Mouse (Mus musculus): ENCODE data around the gene Nrip2.
"Not testable (repeated sequence)": the region's sequence is repeated elsewhere in the genome, so short reads cannot be mapped to it uniquely, and the experiment has no call there.

Gene Nrip2

GRCm38 (mm10) chr6:128398996-128399395, at the start of gene Nrip2:
Gene Nrip2 (plus strand): TSS chr6:128399296.
- no peak for DNase-seq

- DNase-seq, result no peak
These were observed 49.4 kb upstream of the Nrip2 start for GRCm38 (mm10) chr6:128349711-128350110.

GRCm38 (mm10) chr6:128354140-128354539, 45.0 kb upstream of the Nrip2 start:
- DNase-seq, result no peak

- DNase-seq, result peak; percentile 60 to 62
These were observed 43.9 kb upstream of the Nrip2 start for GRCm38 (mm10) chr6:128355201-128355681.

- peak; percentile 99 to 100 for DNase-seq
These were observed 43.2 kb upstream of the Nrip2 start, which contains the start of gene Tulp3 for GRCm38 (mm10) chr6:128355726-128356416. Gene Tulp3 (minus strand): TSS chr6:128355851.

- DNase-seq, result peak; percentile 86
These were observed 40.1 kb upstream of the Nrip2 start for GRCm38 (mm10) chr6:128358999-128359398.

- no peak for DNase-seq
These were observed 37.2 kb upstream of the Nrip2 start for GRCm38 (mm10) chr6:128361901-128362300.

- DNase-seq, result peak; percentile 89 to 90
These were observed 36.6 kb upstream of the Nrip2 start, which contains the start of the genes Rhno1 and Foxm1 for GRCm38 (mm10) chr6:128362381-128363006. Gene Rhno1 (minus strand): TSS chr6:128362911. Gene Foxm1 (plus strand): TSS chr6:128362967.

GRCm38 (mm10) chr6:128363007-128363825, 35.9 kb upstream of the Nrip2 start:
- DNase-seq, result no peak

GRCm38 (mm10) chr6:128364721-128365120, 34.4 kb upstream of the Nrip2 start:
- DNase-seq, result no peak

GRCm38 (mm10) chr6:128366466-128366865, 32.6 kb upstream of the Nrip2 start:
- no peak for DNase-seq

- DNase-seq, result peak; percentile 31 to 32
These were observed 29.1 kb upstream of the Nrip2 start for GRCm38 (mm10) chr6:128370040-128370439.

GRCm38 (mm10) chr6:128375192-128375591, 23.9 kb upstream of the Nrip2 start, which contains the start of the genes Tex52 and Gm44596:
Gene Tex52 (plus strand): TSS chr6:128375456.
Gene Gm44596 (plus strand): TSS chr6:128375503.
- no peak for DNase-seq

DNA sequence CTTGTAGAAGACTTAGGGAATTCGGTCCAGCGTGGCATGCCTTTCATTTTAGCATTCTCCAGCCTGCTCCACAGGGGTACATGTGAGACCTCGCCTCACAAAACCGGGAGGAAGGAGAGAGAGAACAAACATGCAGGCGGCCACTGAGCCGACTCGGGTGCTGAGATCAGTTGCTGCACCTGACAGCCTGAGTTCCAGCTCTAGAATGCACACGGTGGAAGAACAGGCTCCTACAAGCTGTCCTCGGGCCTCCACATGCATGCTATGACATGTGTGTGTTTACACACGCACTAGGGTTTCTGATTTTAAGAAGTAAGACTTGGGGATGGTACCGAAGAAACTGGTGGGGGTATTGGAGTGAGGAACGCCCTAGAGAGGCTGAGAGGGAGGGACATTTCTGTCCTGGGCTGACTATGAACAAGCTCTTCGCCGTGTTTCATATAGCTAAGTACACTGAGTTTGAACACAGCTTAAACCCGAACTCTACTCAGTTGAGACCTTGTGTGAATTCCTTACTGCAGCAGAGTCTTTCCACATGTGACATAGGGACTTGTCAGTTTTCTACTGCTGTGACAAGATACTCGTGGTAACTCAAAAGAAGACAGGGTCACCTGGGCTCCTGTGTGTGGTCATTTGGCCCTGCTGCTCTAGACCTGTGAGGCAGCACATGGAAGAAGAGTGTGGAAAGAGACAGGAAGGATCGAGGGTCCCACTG, 22.6 kb upstream of the Nrip2 start:
- no peak for DNase-seq

DNA sequence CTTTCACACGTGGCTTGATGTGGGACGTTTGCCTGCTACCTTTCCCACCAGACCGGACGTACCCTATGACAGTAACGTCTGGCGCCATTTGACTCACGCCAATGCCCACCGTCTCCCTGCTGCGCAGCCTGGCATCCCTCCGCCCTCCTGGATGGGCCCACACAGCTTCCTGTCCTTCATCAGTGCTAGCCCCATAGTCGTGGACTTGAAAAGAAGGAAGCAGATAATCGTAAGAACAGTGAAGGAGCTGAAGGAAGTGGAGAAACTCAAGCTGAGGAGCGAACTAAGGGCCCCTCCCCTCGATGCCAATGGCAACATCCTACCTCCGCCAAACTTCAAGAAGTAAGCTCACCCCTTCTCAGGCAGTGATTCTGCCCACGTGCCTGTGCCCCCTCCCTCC, 19.5 kb upstream of the Nrip2 start:
- DNase-seq, result no peak

GRCm38 (mm10) chr6:128380594-128381167, 18.4 kb upstream of the Nrip2 start:
- DNase-seq, result not testable (repeated sequence)

DNA sequence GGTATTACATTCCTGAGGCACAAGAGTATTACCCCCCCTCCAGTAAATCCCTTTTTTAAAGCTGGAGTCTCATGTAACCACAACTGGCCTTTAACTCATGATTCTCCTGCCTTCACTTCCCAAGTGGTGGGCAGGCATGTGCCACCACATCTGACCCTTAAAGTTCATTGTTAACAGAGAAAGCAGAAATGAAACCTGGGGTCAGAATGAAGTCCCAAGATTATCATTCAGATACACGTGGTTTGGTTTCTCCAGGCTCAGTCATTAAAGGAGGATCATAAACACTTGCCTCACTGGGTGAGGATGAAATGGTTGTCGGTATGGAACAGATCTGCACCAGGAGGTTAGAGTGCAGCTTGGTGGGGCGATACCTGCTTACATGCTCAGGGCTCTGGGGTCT, 17.8 kb upstream of the Nrip2 start:
- DNase-seq, result no peak

GRCm38 (mm10) chr6:128383752-128384151, 15.3 kb upstream of the Nrip2 start:
- no peak for DNase-seq

DNA sequence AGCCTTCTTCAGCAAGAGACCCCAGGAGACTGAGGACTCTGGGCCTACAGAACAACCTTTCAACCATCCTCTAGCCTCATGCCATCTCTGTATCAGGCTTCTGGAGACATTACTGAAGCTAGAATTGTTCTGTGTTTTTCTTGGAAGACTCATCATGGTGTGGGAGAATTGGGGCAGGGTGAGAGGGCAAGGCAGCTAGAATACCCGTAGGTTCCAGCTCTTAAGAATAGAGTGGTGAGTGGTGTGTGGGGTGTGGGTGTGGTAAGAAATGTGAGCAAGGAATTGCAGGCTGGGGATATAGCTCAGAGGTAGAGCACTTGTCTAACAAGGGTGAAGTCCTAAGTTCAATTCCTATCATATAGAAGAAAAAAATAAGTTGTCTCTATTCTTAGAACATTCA, 14.1 kb upstream of the Nrip2 start:
- DNase-seq, result no peak

DNA sequence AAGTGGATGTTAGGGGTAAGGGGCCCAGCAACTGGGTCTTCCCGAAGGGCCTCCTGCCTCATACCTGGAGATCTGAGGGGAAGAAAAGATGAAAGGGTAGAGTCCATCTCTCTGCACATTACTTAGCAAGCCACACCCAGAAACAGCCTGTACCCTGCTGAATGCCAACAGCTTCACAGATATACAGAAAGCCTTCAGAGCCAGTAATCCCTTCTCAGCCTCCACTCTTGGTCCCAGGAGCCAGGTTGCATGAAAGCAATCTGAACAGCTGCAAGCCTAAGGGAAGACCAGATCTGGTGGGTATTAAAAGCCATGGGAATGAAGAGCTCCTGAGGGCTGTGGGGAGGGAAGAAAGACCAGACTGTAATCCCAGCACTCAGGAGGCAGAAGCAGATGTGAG, 9.9 kb upstream of the Nrip2 start:
- DNase-seq, result no peak

DNA sequence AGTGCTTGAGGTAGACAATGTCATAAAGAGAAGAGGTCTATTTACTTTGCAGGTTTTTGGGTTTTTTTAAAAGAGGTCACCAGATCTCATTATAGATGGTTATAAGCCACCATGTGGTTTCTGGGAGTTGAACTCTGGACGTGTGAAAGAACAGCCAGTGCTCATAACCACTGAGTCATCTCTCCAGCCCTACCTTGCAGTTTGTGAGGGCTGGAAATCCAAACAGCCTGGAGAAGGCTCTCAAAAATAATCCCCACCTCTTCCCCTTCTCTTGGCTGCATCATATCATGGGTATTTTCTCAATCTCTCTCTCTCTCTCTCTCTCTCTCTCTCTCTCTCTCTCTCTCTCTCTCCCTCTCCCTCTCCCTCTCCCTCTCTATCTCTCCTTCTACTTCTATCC, 8.4 kb upstream of the Nrip2 start:
- DNase-seq, result no peak

All from cerebellum, postnatal 14 days (tissue).